Mouse (Mus musculus) hindbrain, postnatal 0 days (tissue): ENCODE measurements around the gene Lsm4. TPM values are rescaled to one million over a fixed set of nuclear protein-coding genes. Genes with fewer than 3 reads are reported as not detected.

ENCODE experiments used
- ATAC-seq: fragments of 200-750 bp; cut with Nextera tagmentation; 2 replicates; pipeline ENCODE4 v1.8.0; 2017; ENCODE audit warnings: mild to moderate bottlenecking, moderate TSS enrichment, moderate library complexity
- DNase-seq: peaks from one replicate; pipeline ENCODE4 v3.0.0-alpha.2; 2015; ENCODE audit warnings: low spot score
- H3K27ac ChIP-seq: fragments of 300-500 bp; sonication (generic); 2 replicates; pipeline ENCODE4 v1.5.1; 2014; ENCODE audit warnings: mild to moderate bottlenecking
- H3K27me3 ChIP-seq: fragments of 300-500 bp; sonication (generic); 2 replicates; pipeline ENCODE4 v1.6.1; 2014; ENCODE audit warnings: low read length, mixed read lengths; ENCODE audit not compliant: insufficient read depth
- H3K36me3 ChIP-seq: fragments of 300-500 bp; sonication (generic); 2 replicates; pipeline ENCODE4 v1.6.1; 2014; ENCODE audit warnings: low read length, mixed read lengths; ENCODE audit not compliant: insufficient read depth
- H3K4me1 ChIP-seq: fragments of 300-500 bp; sonication (generic); 2 replicates; pipeline ENCODE4 v1.6.1; 2014; ENCODE audit warnings: antibody characterized with exemption, low read length, mixed read lengths; ENCODE audit not compliant: insufficient read depth
- H3K4me2 ChIP-seq: fragments of 300-500 bp; sonication (generic); 2 replicates; pipeline ENCODE4 v1.6.1; 2014; ENCODE audit warnings: low read depth, mild to moderate bottlenecking, low read length, moderate library complexity, mixed read lengths
- H3K4me3 ChIP-seq: fragments of 300-500 bp; sonication (generic); 2 replicates; pipeline ENCODE4 v1.5.1; 2014; ENCODE audit warnings: low read length
- H3K9ac ChIP-seq: fragments of 300-500 bp; sonication (generic); replicated peaks from 2 replicates; pipeline ENCODE4 v1.6.1; 2014; ENCODE audit warnings: mild to moderate bottlenecking, low read length, moderate library complexity, mixed read lengths
- H3K9me3 ChIP-seq: fragments of 300-500 bp; sonication (generic); 2 replicates; pipeline ENCODE4 v1.6.1; 2016; ENCODE audit warnings: low read length, mixed read lengths
- CTCF ChIP-seq: IDR thresholded peaks from 2 replicates; pipeline ENCODE4 v1.5.1; 2016; ENCODE audit warnings: antibody characterized with exemption, control low read depth, low read depth
- WGBS: fragments of 180-500 bp; shearing (Covaris S2); extraction: QIAGEN DNeasy Blood & Tissue Kit; methylation state at CpG from one replicate; pipeline ENCODE4 v1.1.7; 2014; 5-methylcytosine and 5-hydroxymethylcytosine counted together
- polyA plus RNA-seq: library from polyadenylated mRNA; unstranded; fragments of >200 nt; fragmentation: Nextera tagmentation; extraction: Ambion mirVana; gene quantifications from 2 replicates; pipeline ENCODE4 v1.2.1, GENCODE M21; 2015
- total RNA-seq: library from RNA; depleted of rRNA; stranded (reverse); fragments of >200 nt; gene quantifications from 2 replicates; pipeline ENCODE4 v1.2.3, GENCODE M21; 2014

The Lsm4 gene
- total and polyA plus RNA-seq, 2 experiments from 2014 or later, result 188 to 301 TPM

GRCm38 (mm10) chr8:70696946-70697345 is 23.9 kb downstream of the Lsm4 start:
- Histone ChIP-seq H3K4me2 (peak overlapping the region; percentile 56), H3K36me3 (no peaks in the 10 kb centered on the region), H3K27me3 (no peaks in the 10 kb centered on the region), H3K9ac (peak overlapping the region; percentile 43; the same call in 1 of the 2 replicates), H3K4me1 (peaks cover 15% of the 10 kb centered on the region), H3K4me3 (no peak overlapping the region), H3K27ac (peak overlapping the region; percentile 99; the same call in 1 of the 2 replicates), H3K9me3 (no peaks in the 10 kb centered on the region)
- TF ChIP-seq CTCF, result no peak
- DNase-seq (no peak), ATAC-seq (no peak)
- 38% methylated on average over 4 of the region's 4 CpGs for WGBS

- WGBS, result 73% methylated on average over 12 of the region's 12 CpGs
These were observed 24.6 kb downstream of the Lsm4 start for GRCm38 (mm10) chr8:70697366-70698250.

GRCm38 (mm10) chr8:70698310-70699109 is 25.5 kb downstream of the Lsm4 start, which contains the start of gene Jund:
Gene Jund, plus strand, starts transcription at chr8:70698949.
- peak within 1 kb of the TSS; percentile 90 for H3K4me3 ChIP-seq
- peak within 1 kb of the TSS; percentile 99 for H3K27ac ChIP-seq
- H3K36me3 ChIP-seq, result 0 out of 2 replicates have a peak, but pooled peaks cover 5% of the 10 kb centered on the region
- peak; percentile 36 for TF ChIP-seq CTCF
- no peaks in the 10 kb centered on the region for H3K27me3 ChIP-seq
- H3K9me3 ChIP-seq, result no peaks in the 10 kb centered on the region
- peak within 1 kb of the TSS; percentile 98 for H3K9ac ChIP-seq
- WGBS, result under 1% methylated on average over 58 of the region's 69 CpGs
- DNase-seq, result peak; percentile 100
- peak; percentile 91 for ATAC-seq
- peaks cover 21% of the 10 kb centered on the region for H3K4me1 ChIP-seq
- H3K4me2 ChIP-seq, result peak within 1 kb of the TSS; percentile 61

More at GRCm38 (mm10) chr8:70697366-70698250, 24.6 kb downstream of the Lsm4 start:
- DNase-seq, result no peak
- Histone ChIP-seq H3K4me1 (peaks cover 18% of the 10 kb centered on the region), H3K4me2 (peak overlapping the region; percentile 61), H3K27me3 (no peaks in the 10 kb centered on the region), H3K9me3 (no peaks in the 10 kb centered on the region), H3K9ac (peak overlapping the region; percentile 98), H3K36me3 (0 out of 2 replicates have a peak, but pooled peaks cover under 1% of the 10 kb centered on the region), H3K27ac (peak overlapping the region; percentile 99), H3K4me3 (peak overlapping the region; percentile 90)
- ATAC-seq, result no peak
- no peak for TF ChIP-seq CTCF

- H3K4me1 ChIP-seq, result peaks cover 21% of the 10 kb centered on the region
These were observed 26.2 kb downstream of the Lsm4 start for GRCm38 (mm10) chr8:70699116-70699833.

GRCm38 (mm10) chr8:70699834-70700554 is 26.9 kb downstream of the Lsm4 start:
- no peaks in the 10 kb centered on the region for H3K9me3 ChIP-seq
- H3K4me1 ChIP-seq, result peaks cover 21% of the 10 kb centered on the region
- H3K27ac ChIP-seq, result peak overlapping the region; percentile 99
- DNase-seq, result peak; percentile 89
- peak; percentile 19 for ATAC-seq
- no peaks in the 10 kb centered on the region for H3K27me3 ChIP-seq
- no peak for TF ChIP-seq CTCF
- 0 out of 2 replicates have a peak, but pooled peaks cover 5% of the 10 kb centered on the region for H3K36me3 ChIP-seq
- peak overlapping the region; percentile 98 for H3K9ac ChIP-seq
- WGBS, result under 1% methylated on average over 54 of the region's 59 CpGs
- H3K4me3 ChIP-seq, result peak overlapping the region; percentile 90
- H3K4me2 ChIP-seq, result peak overlapping the region; percentile 61

More at GRCm38 (mm10) chr8:70699116-70699833, 26.2 kb downstream of the Lsm4 start:
- Histone ChIP-seq H3K4me3 (peak overlapping the region; percentile 90), H3K27me3 (no peaks in the 10 kb centered on the region), H3K9me3 (no peaks in the 10 kb centered on the region), H3K9ac (peak overlapping the region; percentile 98), H3K27ac (peak overlapping the region; percentile 99), H3K4me2 (peak overlapping the region; percentile 61), H3K36me3 (0 out of 2 replicates have a peak, but pooled peaks cover 5% of the 10 kb centered on the region)
- TF ChIP-seq CTCF, result 0 out of 2 replicates have a peak, but pooled peaks have one; percentile 11
- DNase-seq, result no peak
- peak; percentile 0; the same call in 1 of the 2 replicates for ATAC-seq
- under 1% methylated on average over 74 of the region's 89 CpGs for WGBS
